Mouse (Mus musculus) liver, embryonic 14.5 days (tissue): ENCODE results near the gene Rec114. TPM values are rescaled to one million over a fixed set of nuclear protein-coding genes. Genes with fewer than 3 reads are reported as not detected.
A peak's percentile ranks its signal among the peaks of the same experiment; 100 is the strongest.

ENCODE experiments used
- ATAC-seq: fragments of 200-750 bp; cut with Nextera tagmentation; 2 replicates; pipeline ENCODE4 v1.8.0; 2017; ENCODE audit warnings: moderate number of reproducible peaks, mild to moderate bottlenecking, moderate library complexity; ENCODE audit not compliant: insufficient read depth
- DNase-seq, 3 experiments: peaks; one replicate each; pipeline ENCODE4 v3.0.0-alpha.2; 2012 to 2013; ENCODE audit warnings: low read depth in 3 of 3, low spot score in 3 of 3
- H3K27ac ChIP-seq: fragments of 300-500 bp; sonication (generic); 2 replicates; pipeline ENCODE4 v1.5.1; 2014; ENCODE audit warnings: moderate library complexity, mild to moderate bottlenecking, control low read depth, inconsistent platforms
- H3K27me3 ChIP-seq: fragments of 300-500 bp; sonication (generic); 2 replicates; pipeline ENCODE4 v1.6.1; 2014; ENCODE audit warnings: mild to moderate bottlenecking, low read length, moderate library complexity; ENCODE audit not compliant: control insufficient read depth, insufficient read depth
- H3K36me3 ChIP-seq: fragments of 300-500 bp; sonication (generic); replicated peaks from 2 replicates; pipeline ENCODE4 v1.6.1; 2014; ENCODE audit warnings: low read depth; ENCODE audit not compliant: control insufficient read depth, insufficient read depth
- H3K4me1 ChIP-seq, 2 experiments: fragments of 200-500 bp in 1 of 2; fragments of 300-500 bp in 1 of 2; sonication (generic) in 1 of 2; replicated peaks; 2 replicates each; pipeline ENCODE4 v1.6.1; 2012 to 2014; ENCODE audit warnings: antibody characterized with exemption in 1 of 2, inconsistent platforms in 1 of 2, low read length in 1 of 2; ENCODE audit not compliant: control insufficient read depth in 2 of 2, insufficient read depth in 2 of 2
- H3K4me2 ChIP-seq: fragments of 300-500 bp; sonication (generic); 2 replicates; pipeline ENCODE4 v1.6.1; 2014; ENCODE audit warnings: low read depth, mild to moderate bottlenecking, control low read depth, moderate library complexity
- H3K4me3 ChIP-seq, 2 experiments: fragments of 200-500 bp in 1 of 2; fragments of 300-500 bp in 1 of 2; sonication (generic) in 1 of 2; 2 replicates each; pipeline ENCODE4 v1.5.1; 2012 to 2014; ENCODE audit warnings: low read depth in 2 of 2, low read length in 2 of 2, mild to moderate bottlenecking in 2 of 2, control low read depth in 1 of 2, inconsistent platforms in 1 of 2, moderate library complexity in 1 of 2; ENCODE audit not compliant: insufficient read depth in 1 of 2
- H3K9ac ChIP-seq: fragments of 300-500 bp; sonication (generic); replicated peaks from 2 replicates; pipeline ENCODE4 v1.6.1; 2014; ENCODE audit warnings: mild to moderate bottlenecking, control low read depth, moderate library complexity
- H3K9me3 ChIP-seq: fragments of 300-500 bp; sonication (generic); 2 replicates; pipeline ENCODE4 v1.6.1; 2016; ENCODE audit warnings: low read length, mixed read lengths; ENCODE audit not compliant: control insufficient read depth
- CTCF ChIP-seq: IDR thresholded peaks from 2 replicates; pipeline ENCODE4 v1.5.1; 2016; ENCODE audit warnings: antibody characterized with exemption, low read depth, control low read depth
- EP300 ChIP-seq: IDR thresholded peaks from 2 replicates; pipeline ENCODE4 v1.6.1; 2016; ENCODE audit warnings: antibody characterized with exemption, low read depth
- WGBS: fragments of 180-500 bp; shearing (Covaris S2); extraction: QIAGEN DNeasy Blood & Tissue Kit; methylation state at CpG from one replicate; pipeline ENCODE4 v1.1.7; 2014; ENCODE audit not compliant: insufficient replicate concordance; 5-methylcytosine and 5-hydroxymethylcytosine counted together
- polyA plus RNA-seq, 2 experiments: library from polyadenylated mRNA; depleted of rRNA in 1 of 2; stranded (reverse) in 1 of 2; unstranded in 1 of 2; fragments of >200 nt; fragmentation: Nextera tagmentation in 1 of 2; extraction: Ambion mirVana in 1 of 2; gene quantifications; 2 replicates each; pipeline versions ENCODE4 v1.2.1 to v1.2.3; 2012 to 2014

The Rec114 gene
- polyA plus RNA-seq, 2 experiments, result 16.3 to 40.3 TPM

GRCm38 (mm10) chr9:58709939-58710338, 33.8 kb downstream of the Rec114 start:
- no peak overlapping the region for H3K4me3 ChIP-seq
- no peak overlapping the region for H3K4me2 ChIP-seq
- ATAC-seq (no peak), DNase-seq (peak; percentile 35 to 38 (median 38))
- TF ChIP-seq CTCF (peak; percentile 90), EP300 (no peak)
- H3K9me3 ChIP-seq, result no peaks in the 10 kb centered on the region
- H3K27ac ChIP-seq, result no peak overlapping the region
- 2% methylated on average over 2 of the region's 2 CpGs for WGBS
- no peaks in the 10 kb centered on the region for H3K4me1 ChIP-seq
- H3K36me3 ChIP-seq, result no peaks in the 10 kb centered on the region
- no peak overlapping the region for H3K9ac ChIP-seq
- no peaks in the 10 kb centered on the region for H3K27me3 ChIP-seq

- Histone ChIP-seq H3K4me1 (no peaks in the 10 kb centered on the region), H3K4me3 (no peak overlapping the region), H3K4me2 (no peak overlapping the region), H3K27ac (no peak overlapping the region), H3K36me3 (no peaks in the 10 kb centered on the region), H3K27me3 (no peaks in the 10 kb centered on the region), H3K9ac (no peak overlapping the region), H3K9me3 (no peaks in the 10 kb centered on the region)
- DNase-seq, result no peak
- 74% methylated on average over 11 of the region's 11 CpGs for WGBS
- no peak for ATAC-seq
- TF ChIP-seq CTCF (no peak), EP300 (no peak)
Measured at GRCm38 (mm10) chr9:58707796-58708195, 36.0 kb downstream of the Rec114 start.

GRCm38 (mm10) chr9:58706024-58706423, 37.7 kb downstream of the Rec114 start:
- no peak for ATAC-seq

GRCm38 (mm10) chr9:58703766-58704165, 40.0 kb downstream of the Rec114 start:
- Histone ChIP-seq H3K9me3 (no peaks in the 10 kb centered on the region), H3K27ac (no peak overlapping the region), H3K27me3 (no peaks in the 10 kb centered on the region), H3K9ac (no peak overlapping the region), H3K4me3 (no peak overlapping the region), H3K4me1 (no peaks in the 10 kb centered on the region), H3K36me3 (no peaks in the 10 kb centered on the region), H3K4me2 (no peak overlapping the region)
- 88% methylated on average over 7 of the region's 7 CpGs for WGBS
- no peak for DNase-seq
- TF ChIP-seq CTCF, result no peak
- no peak for TF ChIP-seq EP300
- ATAC-seq, result no peak

More at GRCm38 (mm10) chr9:58706024-58706423, 37.7 kb downstream of the Rec114 start:
- WGBS, result 70% methylated on average over 7 of the region's 7 CpGs
- Histone ChIP-seq H3K27me3 (no peaks in the 10 kb centered on the region), H3K4me2 (no peak overlapping the region), H3K4me3 (no peak overlapping the region), H3K4me1 (no peaks in the 10 kb centered on the region), H3K36me3 (no peaks in the 10 kb centered on the region), H3K9ac (no peak overlapping the region), H3K9me3 (no peaks in the 10 kb centered on the region), H3K27ac (no peak overlapping the region)
- TF ChIP-seq EP300 (no peak), CTCF (no peak)
- DNase-seq, result no peak

GRCm38 (mm10) chr9:58701751-58702150, 42.0 kb downstream of the Rec114 start:
- Histone ChIP-seq H3K9ac (no peak overlapping the region), H3K36me3 (no peaks in the 10 kb centered on the region), H3K27ac (no peak overlapping the region), H3K4me3 (no peak overlapping the region), H3K9me3 (no peaks in the 10 kb centered on the region), H3K4me2 (no peak overlapping the region), H3K27me3 (no peaks in the 10 kb centered on the region), H3K4me1 (no peaks in the 10 kb centered on the region)
- 76% methylated on average over 2 of the region's 2 CpGs for WGBS
- ATAC-seq (no peak), DNase-seq (no peak)
- TF ChIP-seq CTCF, result no peak
- TF ChIP-seq EP300, result no peak
